Mouse (Mus musculus) retina, embryonic 14.5 days (tissue): Measurements from ENCODE around the gene Lrfn2.

Experiments
- DNase-seq: peaks from one replicate; pipeline ENCODE4 v3.0.0-alpha.2; 2015; ENCODE audit warnings: low spot score

The Lrfn2 gene

GRCm38 (mm10) chr17:48968304-48968703 is 36.1 kb downstream of the Lrfn2 start:
- no peak for DNase-seq

GRCm38 (mm10) chr17:48971296-48971695 is 39.1 kb downstream of the Lrfn2 start:
- DNase-seq, result peak; percentile 46

GRCm38 (mm10) chr17:48972866-48973265 is 40.7 kb downstream of the Lrfn2 start:
- no peak for DNase-seq

GRCm38 (mm10) chr17:48973394-48973793 is 41.2 kb downstream of the Lrfn2 start:
- no peak for DNase-seq

- no peak for DNase-seq
Observed at GRCm38 (mm10) chr17:48975055-48975454, 42.9 kb downstream of the Lrfn2 start.

- DNase-seq, result peak; percentile 64
Observed at GRCm38 (mm10) chr17:48976611-48977022, 44.4 kb downstream of the Lrfn2 start.

GRCm38 (mm10) chr17:48995256-48995993 is 63.2 kb downstream of the Lrfn2 start:
- no peak for DNase-seq

- no peak for DNase-seq
Observed at GRCm38 (mm10) chr17:48999463-49000227, 67.5 kb downstream of the Lrfn2 start.

GRCm38 (mm10) chr17:49009384-49010073 is 77.3 kb downstream of the Lrfn2 start:
- no peak for DNase-seq

GRCm38 (mm10) chr17:49013876-49014600 is 81.9 kb downstream of the Lrfn2 start:
- no peak for DNase-seq

GRCm38 (mm10) chr17:49015368-49015767 is 83.2 kb downstream of the Lrfn2 start:
- no peak for DNase-seq

GRCm38 (mm10) chr17:49016229-49016628 is 84.0 kb downstream of the Lrfn2 start:
- DNase-seq, result no peak

- DNase-seq, result no peak
Observed at GRCm38 (mm10) chr17:49017438-49018415, 85.5 kb downstream of the Lrfn2 start.

GRCm38 (mm10) chr17:49018774-49019488 is 86.8 kb downstream of the Lrfn2 start:
- no peak for DNase-seq

GRCm38 (mm10) chr17:49029556-49030268 is 97.5 kb downstream of the Lrfn2 start:
- peak; percentile 60 for DNase-seq

- DNase-seq, result no peak
Observed at GRCm38 (mm10) chr17:49030269-49030615, 98.1 kb downstream of the Lrfn2 start.

- no peak for DNase-seq
Observed at GRCm38 (mm10) chr17:49030841-49031240, 98.7 kb downstream of the Lrfn2 start.

GRCm38 (mm10) chr17:49031790-49032189 is 99.6 kb downstream of the Lrfn2 start:
- DNase-seq, result no peak

- peak; percentile 14 for DNase-seq
Observed at GRCm38 (mm10) chr17:49033276-49033675, 101.1 kb downstream of the Lrfn2 start.
